Comparison of ENCODE assay signal across 9 mouse cellular contexts in the genomic region with DNA sequence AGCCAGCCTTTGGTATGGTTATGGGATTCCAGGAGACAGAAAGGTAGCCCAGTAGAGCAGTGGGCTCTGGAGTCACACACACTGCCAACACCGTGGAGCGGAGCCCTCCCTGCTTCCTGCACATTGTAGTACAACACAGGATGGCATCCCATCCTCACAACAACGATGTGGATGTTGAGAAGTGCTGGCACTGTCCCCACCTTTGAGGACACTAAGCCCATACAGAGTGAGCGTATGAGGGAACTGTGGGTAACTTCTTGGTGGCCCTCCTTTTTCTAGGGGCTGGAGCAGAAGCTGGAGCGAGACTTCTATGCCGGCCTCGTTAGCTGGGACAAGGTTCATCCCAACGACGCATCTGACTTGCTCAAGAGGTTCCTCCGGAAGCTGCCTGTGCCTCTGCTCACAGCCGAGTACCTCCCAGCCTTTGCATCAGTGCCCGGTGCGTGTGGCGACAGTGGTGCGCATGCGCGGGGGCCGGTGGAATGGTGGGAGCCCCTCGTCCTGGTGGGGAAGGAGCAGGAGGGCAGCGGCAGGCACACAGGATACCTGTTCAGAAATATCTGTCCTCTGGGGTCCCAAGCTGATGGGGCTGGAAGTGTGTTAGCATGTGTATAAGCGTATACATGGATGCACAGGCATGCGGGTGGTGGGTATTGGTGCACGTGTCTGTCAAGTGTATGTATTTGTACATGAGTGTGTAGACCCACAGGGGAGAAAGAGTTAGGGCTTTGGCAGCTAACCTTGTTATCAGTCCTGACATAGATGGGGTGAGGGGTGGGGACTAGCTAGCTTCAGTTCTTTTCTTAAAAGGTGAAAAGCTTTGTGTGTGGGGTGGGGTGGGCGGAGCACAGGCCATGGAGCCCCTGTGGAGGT. TPM values are rescaled to one million over a fixed set of nuclear protein-coding genes. Genes with fewer than 3 reads are reported as not detected.
DNase-seq lines count a peak whose midpoint lies in the region; ATAC-seq and TF ChIP-seq lines count a peak whose summit lies in the region.
"Had no signal": no experiment of that assay in that cellular context is flagged by ENCODE, and none has a peak within 500 bp of the region (broad histone marks: within the 10 kb centered on the region; RNA-seq: fewer than 3 reads in every experiment).

No protein-coding gene starts in this region.

- peaks cover 42% of the 10 kb centered on the region for H3K27me3 ChIP-seq in heart, embryonic 13.5 days (replicated peaks)
- 0 out of 2 replicates have a peak, but pooled peaks cover 3% of the 10 kb centered on the region for H3K27me3 ChIP-seq in hindbrain, embryonic 12.5 days
- H3K27me3 ChIP-seq in midbrain, embryonic 15.5 days (replicated peaks) = no peaks in the 10 kb centered on the region

- TF ChIP-seq CTCF in cortical plate, adult 2 months (IDR thresholded peaks at IDR 0.05; ENCODE audit: extremely low read depth, insufficient read depth, low read length) = no peak

- peak; percentile 73; the same call in 1 of the 2 replicates for TF ChIP-seq POLR2A in cortical plate, adult 2 months (IDR thresholded peaks at IDR 0.05; ENCODE audit: extremely low read depth, insufficient read depth, low read length)

- no peak overlapping the region for H3K27ac ChIP-seq in heart, embryonic 13.5 days (replicated peaks)
- no peak overlapping the region for H3K27ac ChIP-seq in cortical plate, adult 2 months (ENCODE audit: insufficient read depth, low read length)
- no peak overlapping the region for H3K27ac ChIP-seq in hindbrain, embryonic 12.5 days
- no peak overlapping the region for H3K27ac ChIP-seq in midbrain, embryonic 15.5 days
- H3K27ac ChIP-seq: liver, embryonic 14.5 days had no signal

- no peaks in the 10 kb centered on the region for H3K36me3 ChIP-seq in heart, embryonic 13.5 days
- no peaks in the 10 kb centered on the region for H3K36me3 ChIP-seq in hindbrain, embryonic 12.5 days
- no peaks in the 10 kb centered on the region for H3K36me3 ChIP-seq in midbrain, embryonic 15.5 days (replicated peaks)

- H3K4me3 ChIP-seq in heart, embryonic 13.5 days = 0 out of 2 replicates have a peak overlapping the region, but pooled peaks have one; percentile 15
- peak overlapping the region; percentile 27 for H3K4me3 ChIP-seq in cortical plate, adult 2 months (ENCODE audit: insufficient read depth, low read length)
- peak overlapping the region; percentile 8; the same call in 1 of the 2 replicates for H3K4me3 ChIP-seq in hindbrain, embryonic 12.5 days
- peak overlapping the region; percentile 18 for H3K4me3 ChIP-seq in midbrain, embryonic 15.5 days

- no peak for ATAC-seq in heart, embryonic 13.5 days (ENCODE audit: extremely low read depth, insufficient number of reproducible peaks, low FRiP score, low TSS enrichment)
- 0 out of 2 replicates have a peak, but pooled peaks have one; percentile 35 for ATAC-seq in hindbrain, embryonic 12.5 days (ENCODE audit: low FRiP score)
- peak; percentile 75 for ATAC-seq in midbrain, embryonic 15.5 days (replicated peaks)
- ATAC-seq in monocyte, adult 5-6 weeks (replicated peaks; ENCODE audit: insufficient number of reproducible peaks, low FRiP score, low TSS enrichment, poor library complexity, severe bottlenecking) = no peak

- no peak overlapping the region; the same call in 1 of the 2 replicates for H3K9ac ChIP-seq in heart, embryonic 13.5 days
- H3K9ac ChIP-seq in hindbrain, embryonic 12.5 days = peak overlapping the region; percentile 27; the same call in 1 of the 2 replicates
- H3K9ac ChIP-seq in midbrain, embryonic 15.5 days = no peak overlapping the region
- H3K9ac ChIP-seq: liver, embryonic 14.5 days had no signal

- H3K4me2 ChIP-seq in heart, embryonic 13.5 days = peak overlapping the region; percentile 56
- H3K4me2 ChIP-seq in hindbrain, embryonic 12.5 days (replicated peaks) = peak overlapping the region; percentile 44
- H3K4me2 ChIP-seq in midbrain, embryonic 15.5 days = peak overlapping the region; percentile 44

- no peak for DNase-seq in heart, adult 11 months
- DNase-seq in gastrocnemius, adult 18-20 months (ENCODE audit: low spot score) = no peak
- no peak for DNase-seq in lung, postnatal 36 days

- WGBS in heart, embryonic 13.5 days = 48% methylated on average over 24 of the region's 24 CpGs
- 56% methylated on average over 24 of the region's 24 CpGs for WGBS in hindbrain, embryonic 12.5 days
- 62% methylated on average over 24 of the region's 24 CpGs for WGBS in midbrain, embryonic 15.5 days

- no peaks in the 10 kb centered on the region for H3K9me3 ChIP-seq in heart, embryonic 13.5 days
- no peaks in the 10 kb centered on the region for H3K9me3 ChIP-seq in hindbrain, embryonic 12.5 days (replicated peaks)
- no peaks in the 10 kb centered on the region for H3K9me3 ChIP-seq in midbrain, embryonic 15.5 days

- H3K4me1 ChIP-seq in heart, embryonic 13.5 days = no peaks in the 10 kb centered on the region
- H3K4me1 ChIP-seq in cortical plate, adult 2 months (ENCODE audit: control insufficient read depth, insufficient read depth, low read length) = no peaks in the 10 kb centered on the region
- no peaks in the 10 kb centered on the region for H3K4me1 ChIP-seq in hindbrain, embryonic 12.5 days
- no peaks in the 10 kb centered on the region for H3K4me1 ChIP-seq in midbrain, embryonic 15.5 days

RNA-seq across cellular contexts. Expression of gene Arhgap40, which starts 27.1 kb away (rescaled TPM):
- polyA plus RNA-seq in heart, embryonic 13.5 days (2015; fragmentation: Nextera tagmentation; extraction: Ambion mirVana) = not detected in 2 replicates
- 1.3 TPM in 2 replicates for polyA plus RNA-seq in cortical plate, adult 2 months (2012; rRNA removed)
- 0.40 TPM in 1 of 2 replicates, not detected in the other for polyA plus RNA-seq in hindbrain, embryonic 12.5 days (2016; fragmentation: Nextera tagmentation; extraction: Ambion mirVana)
- 0.50 and 0.63 TPM in 2 replicates for polyA plus RNA-seq in midbrain, embryonic 15.5 days (2015; fragmentation: Nextera tagmentation; extraction: Ambion mirVana)
- not detected for total RNA-seq in gastrocnemius, adult 18-20 months (2021)
- not detected in 3 replicates for total RNA-seq in monocyte, adult 5-6 weeks (2017)

RNA-seq across cellular contexts. Expression of gene Adig, which starts 37.3 kb away (rescaled TPM):
- not detected in 2 replicates for polyA plus RNA-seq in heart, embryonic 13.5 days (2015; fragmentation: Nextera tagmentation; extraction: Ambion mirVana)
- not detected in 2 replicates for polyA plus RNA-seq in cortical plate, adult 2 months (2012; rRNA removed)
- polyA plus RNA-seq in hindbrain, embryonic 12.5 days (2016; fragmentation: Nextera tagmentation; extraction: Ambion mirVana) = not detected in 2 replicates
- not detected in 2 replicates for polyA plus RNA-seq in midbrain, embryonic 15.5 days (2015; fragmentation: Nextera tagmentation; extraction: Ambion mirVana)
- total RNA-seq in gastrocnemius, adult 18-20 months (2021) = 1 to 10 TPM; 4.0 to 5.9 TPM
- total RNA-seq in monocyte, adult 5-6 weeks (2017) = not detected in 3 replicates
- polyA plus RNA-seq: liver, embryonic 14.5 days had no signal

Comparison
In these comparisons a context has a peak if more than half of its experiments do, and no peak if none do; other contexts are left out.
1. ATAC-seq: peak in hindbrain, embryonic 12.5 days (single experiment) and midbrain, embryonic 15.5 days (single experiment); none in heart, embryonic 13.5 days (single experiment) and monocyte, adult 5-6 weeks (single experiment).
2. Peak in every context shown above with its lines, with median percentiles within 50 percentile points of each other: H3K4me2 ChIP-seq and H3K4me3 ChIP-seq.